Mouse (Mus musculus): ENCODE measurements at regions not wholly inside any gene's neighbourhood (a gene's known extent, or its start where the extent isn't known, plus 50 kb on each side); places are given as distances from the start of the nearest gene placed in this dataset.

- DNase-seq (ENCODE audit: low spot score in 2 of 2), result no peak
Observed at GRCm38 (mm10) chr9:87961796-87962195, 230.7 kb upstream of the Tbx18 start.

- no peak for DNase-seq (ENCODE audit: low spot score in 2 of 2)
Observed at GRCm38 (mm10) chr9:87964508-87964907, 233.4 kb upstream of the Tbx18 start.

DNA sequence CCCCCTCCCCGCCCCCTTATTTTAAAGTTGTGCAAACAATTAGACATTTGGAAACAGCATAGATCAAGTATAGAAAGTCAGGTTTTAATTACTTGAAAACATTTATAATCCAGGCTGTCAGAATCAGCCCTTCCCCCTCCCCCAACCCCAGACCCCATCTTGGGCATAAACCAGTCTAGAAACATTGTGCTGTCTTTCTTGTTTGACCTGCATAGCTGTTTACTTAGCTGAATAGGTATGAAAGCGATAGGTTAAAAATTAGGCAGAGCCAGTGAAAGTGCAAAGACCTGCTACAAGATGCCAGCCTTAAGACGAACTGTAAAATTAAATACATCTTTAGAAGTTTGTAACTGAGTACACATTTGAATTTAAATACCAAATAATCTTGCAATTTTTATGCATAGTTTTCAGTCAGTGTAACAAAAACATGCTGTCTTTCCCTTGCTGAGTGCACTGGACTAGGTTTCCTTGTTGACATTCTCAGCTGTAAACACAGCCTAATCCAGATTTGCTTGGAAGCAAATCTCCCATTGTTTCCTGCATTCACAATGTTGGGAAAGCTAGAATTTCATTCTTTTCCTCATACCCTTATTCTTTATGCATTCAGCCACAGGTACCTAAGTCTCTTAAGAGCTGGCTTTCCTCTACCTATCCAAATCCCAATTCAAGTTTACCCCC, 234.2 kb upstream of the Tbx18 start:
- no peak for DNase-seq (ENCODE audit: low spot score in 2 of 2)

GRCm38 (mm10) chr9:87968190-87969082, 237.4 kb upstream of the Tbx18 start:
- DNase-seq (ENCODE audit: low spot score in 2 of 2), result peak in 1 of 2 experiments; percentile 31

DNA sequence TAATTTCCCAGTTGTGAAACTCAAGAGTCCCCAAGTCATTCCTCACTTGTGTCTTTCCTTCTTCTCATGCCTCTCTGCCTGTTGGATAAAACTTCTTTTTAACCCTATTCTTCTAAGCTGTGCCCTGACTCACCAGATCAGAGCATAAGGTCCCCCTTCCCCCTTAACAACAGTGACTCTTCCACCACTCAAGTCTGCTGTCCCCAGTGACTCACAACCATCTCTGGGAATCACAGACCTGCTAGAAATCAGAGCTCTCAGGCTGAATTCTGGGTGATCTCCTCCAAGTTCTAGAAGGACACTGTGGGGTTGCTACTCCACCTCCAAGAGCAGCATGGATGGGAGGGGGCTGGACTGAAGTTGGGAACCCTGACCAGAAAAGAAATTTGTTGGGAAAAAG, 239.5 kb upstream of the Tbx18 start:
- DNase-seq (ENCODE audit: low spot score in 2 of 2), result no peak

- DNase-seq (ENCODE audit: low spot score in 2 of 2), result no peak
Observed at GRCm38 (mm10) chr9:87971791-87972190, 240.7 kb upstream of the Tbx18 start.

DNA sequence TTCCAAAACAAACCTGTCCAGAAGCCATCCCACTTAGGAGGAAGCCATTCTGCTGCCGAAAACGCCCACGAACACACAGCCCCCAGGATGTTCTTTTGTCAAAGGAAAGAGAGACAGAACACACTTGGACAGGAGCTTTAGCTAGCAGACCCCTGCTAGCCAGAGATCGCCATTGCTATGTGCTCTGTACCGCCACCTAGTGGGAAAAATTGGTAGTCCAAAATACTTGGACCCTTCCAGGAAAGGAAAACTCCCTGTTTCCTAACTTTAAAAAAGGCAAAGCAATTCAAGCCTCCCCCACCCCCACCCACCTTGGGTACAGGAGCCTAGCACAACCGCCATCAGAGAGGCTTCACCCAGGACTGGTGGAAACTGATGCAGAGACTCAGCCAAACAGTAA, 242.5 kb upstream of the Tbx18 start:
- peak in 1 of 2 experiments; percentile 30 for DNase-seq (ENCODE audit: low spot score in 2 of 2)

DNA sequence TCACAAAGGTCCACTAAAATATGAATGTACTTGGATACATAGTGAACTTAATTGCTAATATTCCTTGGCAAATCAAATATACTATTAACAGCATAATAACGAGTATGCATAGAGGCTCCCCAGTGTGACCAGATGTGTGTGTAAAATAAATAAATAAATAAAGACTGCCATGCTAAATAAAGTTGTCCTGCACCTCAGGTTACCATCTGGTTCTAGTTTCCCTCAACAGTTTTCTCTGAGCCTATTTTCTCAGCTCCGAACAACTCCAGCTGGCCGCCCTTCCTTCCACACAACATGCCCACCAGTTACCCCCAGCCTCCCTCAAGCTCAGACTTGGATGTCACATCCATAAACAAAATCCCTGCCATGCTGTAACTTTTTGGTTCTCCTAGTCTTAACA, 253.8 kb upstream of the Tbx18 start:
- no peak for DNase-seq (ENCODE audit: low spot score in 2 of 2)

GRCm38 (mm10) chr9:87985439-87985838, 254.4 kb upstream of the Tbx18 start:
- no peak for DNase-seq (ENCODE audit: low spot score in 2 of 2)

DNA sequence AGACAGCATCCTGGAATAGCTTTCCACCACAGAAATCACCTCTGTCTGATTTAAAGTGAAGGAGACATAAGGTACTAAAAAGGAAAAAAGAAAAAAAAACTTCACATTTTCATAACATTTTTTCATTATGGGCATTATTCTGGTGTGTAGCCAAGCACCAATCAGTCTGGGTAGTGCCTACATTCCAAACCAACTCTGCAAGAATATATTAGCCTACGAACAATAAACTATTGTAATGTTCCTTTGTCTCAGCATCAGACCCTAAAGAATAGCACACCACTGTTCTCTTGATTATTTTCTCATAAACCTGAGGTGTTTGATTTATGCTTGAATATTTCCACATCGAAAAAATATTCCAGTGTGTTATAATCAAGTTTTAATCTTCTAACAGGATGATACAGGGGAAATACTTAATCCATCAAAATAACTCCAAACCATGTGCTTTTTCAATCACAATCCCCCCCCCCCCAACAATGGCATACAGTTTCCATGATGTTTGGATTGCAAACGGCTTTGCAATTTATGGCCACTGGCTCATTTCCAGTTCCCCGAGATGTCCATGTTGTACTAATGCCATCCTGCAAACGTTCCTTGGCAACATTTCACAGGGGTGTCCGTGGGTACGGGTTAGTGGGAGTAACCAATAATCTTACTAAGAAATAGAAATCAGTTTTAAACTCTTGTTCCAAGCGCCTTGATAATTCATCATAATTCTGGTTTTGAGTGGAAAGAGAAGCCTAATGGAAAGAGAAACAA, 275.1 kb upstream of the Tbx18 start:
- DNase-seq (ENCODE audit: low spot score in 2 of 2), result no peak

DNA sequence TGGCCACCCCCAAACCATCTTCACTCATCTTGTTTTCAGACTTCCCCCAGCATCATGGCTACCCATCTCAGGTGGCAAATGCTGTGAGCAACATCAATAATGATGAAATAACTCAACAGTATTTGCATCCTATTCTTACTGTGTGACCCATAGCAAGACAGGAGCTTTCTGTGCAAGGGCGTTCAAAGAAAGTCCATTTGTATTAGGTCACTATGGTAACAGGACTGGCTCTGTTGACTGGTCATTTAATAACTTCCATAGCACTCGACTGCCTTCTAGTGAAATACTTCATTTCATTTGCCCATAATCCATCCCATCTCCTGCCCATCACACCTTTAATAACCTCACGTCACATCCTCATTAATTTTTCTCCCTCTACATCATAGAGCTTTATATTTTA, 292.7 kb upstream of the Tbx18 start:
- DNase-seq (ENCODE audit: low spot score in 2 of 2), result no peak

DNA sequence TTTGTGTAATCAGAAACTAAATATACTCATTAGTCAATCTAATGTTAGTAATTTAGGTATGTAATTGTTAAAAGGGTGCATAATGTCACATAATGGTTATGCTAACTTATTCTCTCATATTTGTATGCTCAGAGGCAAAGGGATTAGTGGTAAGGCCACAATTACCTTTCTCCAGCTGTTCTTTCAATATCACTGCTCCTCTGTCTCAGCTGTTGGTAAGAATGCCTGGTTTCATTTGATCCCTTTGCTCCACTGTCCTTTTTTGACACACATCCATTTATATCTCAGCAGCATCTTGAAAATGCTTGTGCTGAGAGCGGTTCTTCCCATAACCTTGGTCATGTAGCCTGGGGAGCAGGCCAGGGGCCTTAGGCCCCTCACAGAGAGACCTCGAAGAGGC, 294.9 kb upstream of the Tbx18 start:
- no peak for DNase-seq (ENCODE audit: low spot score in 2 of 2)

- DNase-seq (ENCODE audit: low spot score in 2 of 2), result no peak
Observed at GRCm38 (mm10) chr9:88030509-88031148, 296.4 kb upstream of the Nt5e start.

- no peak for DNase-seq (ENCODE audit: low spot score in 2 of 2)
Observed at GRCm38 (mm10) chr9:88037560-88037959, 289.4 kb upstream of the Nt5e start.

DNA sequence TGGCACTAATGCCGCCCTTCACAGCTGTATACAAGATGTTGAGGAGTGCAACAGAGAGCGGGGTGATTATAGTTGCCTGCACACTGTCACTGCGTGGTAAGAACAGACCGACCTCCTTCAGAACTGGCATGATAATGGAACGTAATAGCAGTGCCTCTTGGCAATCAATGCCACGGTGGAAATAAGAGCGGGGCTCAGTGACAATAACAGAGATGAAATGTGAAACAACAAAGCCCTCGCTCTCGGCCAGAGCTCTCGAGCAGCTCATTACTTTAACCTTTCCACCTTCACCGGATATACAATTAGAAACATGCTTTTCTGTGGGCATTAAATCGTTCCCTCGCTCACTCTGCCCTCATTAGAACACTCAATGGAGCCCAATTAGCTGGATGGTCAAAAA, 277.7 kb upstream of the Nt5e start:
- DNase-seq (ENCODE audit: low spot score in 2 of 2), result no peak

DNA sequence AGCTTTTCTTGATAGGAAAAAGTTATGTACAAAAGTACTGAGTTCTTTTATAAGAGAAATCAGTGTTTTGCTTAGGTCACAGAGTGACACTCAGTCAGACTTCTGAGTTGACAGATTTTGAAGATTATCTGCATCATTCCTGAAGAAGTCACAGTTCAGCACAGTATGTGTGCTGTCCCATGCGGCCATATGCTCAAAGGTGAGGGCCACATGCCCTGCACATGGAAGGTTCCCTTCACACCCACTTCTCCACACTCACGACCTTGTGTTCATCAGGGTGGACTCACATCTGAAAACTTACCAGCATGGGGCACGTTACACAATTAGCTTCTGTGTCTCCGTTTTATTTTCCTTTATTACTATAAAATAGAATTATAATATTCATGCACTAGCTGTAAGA, 277.2 kb upstream of the Nt5e start:
- DNase-seq (ENCODE audit: low spot score in 2 of 2), result no peak

DNA sequence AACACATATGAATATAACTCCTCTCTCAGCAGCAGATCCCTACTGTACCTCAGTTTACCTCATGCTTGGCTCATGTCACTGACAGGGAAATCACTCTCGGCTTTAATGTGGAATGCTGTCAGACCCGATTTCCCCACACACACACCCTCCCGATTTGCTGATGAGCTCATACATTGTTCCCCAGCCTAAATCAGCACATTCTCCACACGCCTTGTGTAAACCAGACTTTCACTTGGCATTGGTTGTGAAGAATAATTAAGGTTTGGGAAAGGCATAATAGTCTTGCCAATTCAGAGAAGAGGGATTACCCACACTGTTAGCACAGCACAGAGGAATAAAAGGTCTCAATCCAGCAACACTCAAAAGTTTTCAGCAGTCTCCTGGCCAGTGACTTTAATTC, 268.4 kb upstream of the Nt5e start:
- DNase-seq (ENCODE audit: low spot score in 2 of 2), result no peak

GRCm38 (mm10) chr9:88059005-88059404, 268.0 kb upstream of the Nt5e start:
- no peak for DNase-seq (ENCODE audit: low spot score in 2 of 2)

- DNase-seq (ENCODE audit: low spot score in 2 of 2), result no peak
Observed at GRCm38 (mm10) chr9:88063973-88064676, 262.9 kb upstream of the Nt5e start.

DNA sequence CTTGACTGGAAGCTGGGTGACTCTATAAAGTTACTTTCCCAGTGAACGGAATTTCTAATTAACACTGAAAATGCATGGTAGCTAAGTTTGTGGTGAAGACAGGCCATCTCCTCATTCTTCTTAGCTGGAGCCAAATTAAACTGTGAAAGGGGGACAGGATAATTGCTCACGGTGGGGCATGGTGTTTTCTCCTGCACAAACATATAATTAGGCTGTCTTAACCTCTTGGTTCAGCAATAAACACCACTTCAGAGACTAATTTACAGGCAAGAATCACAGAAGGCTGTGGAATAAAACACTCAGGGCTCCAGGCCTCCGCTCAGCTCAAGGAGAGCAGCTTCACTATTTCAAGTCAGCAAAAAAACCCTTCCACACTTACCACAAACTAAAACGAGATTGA, 261.9 kb upstream of the Nt5e start:
- DNase-seq (ENCODE audit: low spot score in 2 of 2), result no peak

DNA sequence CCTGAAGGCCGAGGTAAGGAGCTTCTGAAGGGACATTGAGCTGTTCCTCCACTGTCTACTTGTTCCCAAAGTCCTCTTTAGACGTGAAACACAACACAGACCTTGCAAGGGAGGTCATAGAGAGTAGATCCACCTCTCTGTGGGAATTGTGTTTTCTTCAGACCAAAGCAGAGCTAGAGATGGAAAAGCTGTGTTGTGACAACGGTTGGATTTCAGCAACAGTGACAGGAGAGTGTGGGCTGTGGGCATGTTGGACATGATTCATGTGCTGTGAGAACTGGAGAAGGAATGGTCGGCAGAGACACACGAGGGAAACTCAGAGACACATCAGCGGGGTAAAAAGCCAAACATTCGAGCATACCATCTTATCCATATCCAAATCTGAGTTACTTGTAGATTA, 261.2 kb upstream of the Nt5e start:
- DNase-seq (ENCODE audit: low spot score in 2 of 2), result no peak

All from gastrocnemius, postnatal 4 days (tissue).